Mouse (Mus musculus) bone marrow macrophage, adult 2 months (primary cell): ENCODE data around the gene Eif4e. TPM values are rescaled to one million over a fixed set of nuclear protein-coding genes. Genes with fewer than 3 reads are reported as not detected.

Experiments used
- H3K27ac ChIP-seq: 2 replicates; pipeline ENCODE4 v1.5.1; 2012; ENCODE audit warnings: low read depth, low read length; ENCODE audit not compliant: insufficient read depth
- H3K4me1 ChIP-seq: 2 replicates; pipeline ENCODE4 v1.6.1; 2012; ENCODE audit warnings: low read length; ENCODE audit not compliant: control insufficient read depth, insufficient read depth
- H3K4me3 ChIP-seq: 2 replicates; pipeline ENCODE4 v1.5.1; 2012; ENCODE audit warnings: mild to moderate bottlenecking, low read length, moderate library complexity; ENCODE audit not compliant: insufficient read depth
- CTCF ChIP-seq: IDR thresholded peaks from 2 replicates; pipeline ENCODE4 v1.5.1; 2012; ENCODE audit warnings: low read depth, mild to moderate bottlenecking, low read length, moderate library complexity
- POLR2A ChIP-seq: IDR thresholded peaks from 2 replicates; pipeline ENCODE4 v1.6.1; 2012; ENCODE audit warnings: mild to moderate bottlenecking, low read depth, low read length, borderline replicate concordance
- polyA plus RNA-seq: library from polyadenylated mRNA; stranded (reverse); fragments of >200 nt; gene quantifications from 2 replicates; pipeline ENCODE4 v1.2.4, GENCODE M21; 2012; ENCODE audit not compliant: missing spikeins, insufficient read depth, insufficient read length

The Eif4e gene
- polyA plus RNA-seq = 92.7 and 102 TPM in 2 replicates

GRCm38 (mm10) chr3:138526073-138526915 lies at the start of gene Eif4e:
TSS of gene Eif4e (plus strand) at chr3:138526179.
- peaks cover 35% of the 10 kb centered on the region for H3K4me1 ChIP-seq
- peak within 1 kb of the TSS; percentile 93 for H3K27ac ChIP-seq
- no peak for TF ChIP-seq POLR2A
- peak within 1 kb of the TSS; percentile 68 for H3K4me3 ChIP-seq

GRCm38 (mm10) chr3:138479489-138479888 lies 46.5 kb upstream of the Eif4e start:
- TF ChIP-seq POLR2A (no peak), CTCF (no peak)
- H3K27ac ChIP-seq = no peak overlapping the region
- no peaks in the 10 kb centered on the region for H3K4me1 ChIP-seq
- no peak overlapping the region for H3K4me3 ChIP-seq

- Histone ChIP-seq H3K4me1 (peaks cover 5% of the 10 kb centered on the region; the same call in 1 of the 2 replicates), H3K27ac (no peak overlapping the region), H3K4me3 (no peak overlapping the region)
- no peak for TF ChIP-seq CTCF
- no peak for TF ChIP-seq POLR2A
Observed at GRCm38 (mm10) chr3:138481526-138482284, 44.3 kb upstream of the Eif4e start.

- no peak overlapping the region for H3K27ac ChIP-seq
- peaks cover 11% of the 10 kb centered on the region for H3K4me1 ChIP-seq
- no peak overlapping the region for H3K4me3 ChIP-seq
- TF ChIP-seq POLR2A = no peak
- no peak for TF ChIP-seq CTCF
Observed at GRCm38 (mm10) chr3:138483240-138483639, 42.7 kb upstream of the Eif4e start.

GRCm38 (mm10) chr3:138488584-138489326 lies 37.2 kb upstream of the Eif4e start:
- TF ChIP-seq POLR2A (no peak), CTCF (no peak)
- Histone ChIP-seq H3K4me1 (peaks cover 15% of the 10 kb centered on the region), H3K27ac (peak overlapping the region; percentile 45), H3K4me3 (peak overlapping the region; percentile 81)

- H3K4me1 ChIP-seq = peaks cover 21% of the 10 kb centered on the region
- H3K27ac ChIP-seq = peak within 1 kb of the TSS; percentile 85
- TF ChIP-seq CTCF (no peak), POLR2A (no peak)
Observed at GRCm38 (mm10) chr3:138489327-138490033, 36.5 kb upstream of the Eif4e start, which contains the start of gene Metap1. TSS of gene Metap1 (minus strand) at chr3:138489515.

GRCm38 (mm10) chr3:138490034-138490337 lies 36.0 kb upstream of the Eif4e start:
- TF ChIP-seq POLR2A (no peak), CTCF (no peak)
- Histone ChIP-seq H3K27ac (peak overlapping the region; percentile 85), H3K4me3 (peak overlapping the region; percentile 64), H3K4me1 (peaks cover 25% of the 10 kb centered on the region)

More at GRCm38 (mm10) chr3:138489327-138490033, 36.5 kb upstream of the Eif4e start, which contains the start of gene Metap1:
- peak within 1 kb of the TSS; percentile 81 for H3K4me3 ChIP-seq

- Histone ChIP-seq H3K4me3 (no peak overlapping the region), H3K4me1 (peaks cover 28% of the 10 kb centered on the region), H3K27ac (peak overlapping the region; percentile 61)
- TF ChIP-seq POLR2A (no peak), CTCF (no peak)
Observed at GRCm38 (mm10) chr3:138493668-138494067, 32.3 kb upstream of the Eif4e start.

GRCm38 (mm10) chr3:138494565-138494964 lies 31.4 kb upstream of the Eif4e start:
- H3K4me1 ChIP-seq = peaks cover 30% of the 10 kb centered on the region
- peak overlapping the region; percentile 60 for H3K27ac ChIP-seq
- TF ChIP-seq CTCF = no peak
- TF ChIP-seq POLR2A = no peak
- no peak overlapping the region for H3K4me3 ChIP-seq
